ENCODE assay signal across 9 mouse cellular contexts in genomic region chr17:14640351-14641115, GRCm38 (mm10). TPM values are rescaled to one million over a fixed set of nuclear protein-coding genes. Genes with fewer than 3 reads are reported as not detected.
DNase-seq lines count a peak whose midpoint lies in the region; ATAC-seq and TF ChIP-seq lines count a peak whose summit lies in the region.
"Had no signal": no experiment of that assay in that cellular context is flagged by ENCODE, and none has a peak within 500 bp of the region (broad histone marks: within the 10 kb centered on the region; RNA-seq: fewer than 3 reads in every experiment).

No protein-coding gene starts in this region.

- 64% methylated on average over 15 of the region's 15 CpGs for WGBS in kidney, adult 2 months
- WGBS in forebrain, embryonic 13.5 days: 92% methylated on average over 15 of the region's 15 CpGs
- 93% methylated on average over 15 of the region's 15 CpGs for WGBS in hindbrain, embryonic 14.5 days
- WGBS in hindbrain, embryonic 13.5 days: 88% methylated on average over 15 of the region's 15 CpGs

- H3K4me3 ChIP-seq in kidney, adult 2 months (ENCODE audit: insufficient read depth, low read depth, low read length): no peak overlapping the region
- H3K4me3 ChIP-seq in forebrain, embryonic 13.5 days: no peak overlapping the region
- no peak overlapping the region for H3K4me3 ChIP-seq in hindbrain, embryonic 14.5 days (replicated peaks; ENCODE audit: low read length)
- no peak overlapping the region for H3K4me3 ChIP-seq in hindbrain, embryonic 13.5 days

- no peak for TF ChIP-seq CTCF in kidney, adult 2 months (conservative IDR thresholded peaks at IDR 0.05; ENCODE audit: insufficient read depth, insufficient read length, low read depth, low read length)

- no peak overlapping the region for H3K9ac ChIP-seq in forebrain, embryonic 13.5 days
- H3K9ac ChIP-seq in hindbrain, embryonic 14.5 days: no peak overlapping the region
- H3K9ac ChIP-seq in hindbrain, embryonic 13.5 days: no peak overlapping the region

- no peaks in the 10 kb centered on the region for H3K4me1 ChIP-seq in kidney, adult 2 months (ENCODE audit: control insufficient read depth, insufficient read depth, low read length)
- H3K4me1 ChIP-seq in forebrain, embryonic 13.5 days: no peaks in the 10 kb centered on the region
- H3K4me1 ChIP-seq in hindbrain, embryonic 14.5 days (replicated peaks; ENCODE audit: control insufficient read depth, insufficient read depth, low read length): no peaks in the 10 kb centered on the region
- H3K4me1 ChIP-seq in hindbrain, embryonic 13.5 days (replicated peaks): no peaks in the 10 kb centered on the region

- no peak for TF ChIP-seq POLR2A in kidney, adult 2 months (IDR thresholded peaks at IDR 0.05; ENCODE audit: low read depth, low read length)

- peak; percentile 47 for DNase-seq in adrenal gland, postnatal 10 days
- no peak for DNase-seq in adrenal gland, adult 8-10 months
- peak; percentile 79 for DNase-seq in gastrocnemius, postnatal 10 days
- DNase-seq in kidney, adult 2 months: peak; percentile 67
- DNase-seq in lung, postnatal 25 days (ENCODE audit: low spot score): peak; percentile 60
- no peak for DNase-seq in hindbrain, embryonic 14.5 days (ENCODE audit: low spot score)

- no peaks in the 10 kb centered on the region for H3K9me3 ChIP-seq in forebrain, embryonic 13.5 days (replicated peaks)
- H3K9me3 ChIP-seq in hindbrain, embryonic 14.5 days (ENCODE audit: control insufficient read depth, low read length): no peaks in the 10 kb centered on the region
- no peaks in the 10 kb centered on the region for H3K9me3 ChIP-seq in hindbrain, embryonic 13.5 days

- H3K36me3 ChIP-seq in kidney, adult 2 months (ENCODE audit: control insufficient read depth, insufficient read depth, low read length): no peaks in the 10 kb centered on the region
- H3K36me3 ChIP-seq in forebrain, embryonic 13.5 days (ENCODE audit: poor library complexity, severe bottlenecking): no peaks in the 10 kb centered on the region
- H3K36me3 ChIP-seq in hindbrain, embryonic 14.5 days (replicated peaks; ENCODE audit: control insufficient read depth, insufficient read depth): no peaks in the 10 kb centered on the region
- no peaks in the 10 kb centered on the region for H3K36me3 ChIP-seq in hindbrain, embryonic 13.5 days

- H3K27me3 ChIP-seq in kidney, adult 2 months (replicated peaks; ENCODE audit: control insufficient read depth, insufficient read depth, low read length): no peaks in the 10 kb centered on the region
- H3K27me3 ChIP-seq in forebrain, embryonic 13.5 days: no peaks in the 10 kb centered on the region
- no peaks in the 10 kb centered on the region for H3K27me3 ChIP-seq in hindbrain, embryonic 14.5 days (ENCODE audit: control insufficient read depth, insufficient read depth, low read length)
- no peaks in the 10 kb centered on the region for H3K27me3 ChIP-seq in hindbrain, embryonic 13.5 days

- H3K27ac ChIP-seq in kidney, adult 2 months (ENCODE audit: insufficient read depth, low read depth, low read length): no peak overlapping the region; the same call in 1 of the 2 replicates
- no peak overlapping the region for H3K27ac ChIP-seq in forebrain, embryonic 13.5 days
- H3K27ac ChIP-seq in hindbrain, embryonic 14.5 days: no peak overlapping the region
- H3K27ac ChIP-seq in hindbrain, embryonic 13.5 days: no peak overlapping the region

- H3K4me2 ChIP-seq in forebrain, embryonic 13.5 days: no peak overlapping the region
- H3K4me2 ChIP-seq in hindbrain, embryonic 14.5 days (replicated peaks): no peak overlapping the region
- no peak overlapping the region for H3K4me2 ChIP-seq in hindbrain, embryonic 13.5 days

- ATAC-seq in forebrain, embryonic 13.5 days: no peak
- no peak for ATAC-seq in hindbrain, embryonic 14.5 days (ENCODE audit: low FRiP score)
- no peak for ATAC-seq in hindbrain, embryonic 13.5 days (ENCODE audit: low FRiP score)

RNA-seq across cellular contexts. Expression of gene Thbs2, which starts 53.5 kb away (rescaled TPM):
- total RNA-seq in adrenal gland, postnatal 10 days (2021): 10 to 100 TPM; 17.7 to 22.0 TPM
- total RNA-seq in adrenal gland, adult 8-10 months (2022): 1 to 10 TPM; 3.5 to 5.4 (median 3.8) TPM
- 10 to 100 TPM; 66.4 to 84.2 TPM for total RNA-seq in gastrocnemius, postnatal 10 days (2021)
- 3.9 and 5.1 TPM in 2 replicates for polyA plus RNA-seq in kidney, adult 2 months (2012; rRNA removed)
- polyA plus RNA-seq in forebrain, embryonic 13.5 days (2015; fragmentation: Nextera tagmentation; extraction: Ambion mirVana): 0.22 and 0.37 TPM in 2 replicates
- 5.6 and 5.8 TPM in 2 replicates for polyA plus RNA-seq in hindbrain, embryonic 14.5 days (2014; fragmentation: Nextera tagmentation; extraction: Ambion mirVana)
- 4.1 and 7.3 TPM in 2 replicates for polyA plus RNA-seq in hindbrain, embryonic 13.5 days (2015; fragmentation: Nextera tagmentation; extraction: Ambion mirVana)
- total RNA-seq: monocyte, adult 5-6 weeks had no signal

Comparison
In these comparisons a context has a peak if more than half of its experiments do, and no peak if none do; other contexts are left out.
1. DNase-seq: peak in adrenal gland, postnatal 10 days (single experiment), gastrocnemius, postnatal 10 days (single experiment), kidney, adult 2 months (single experiment) and lung, postnatal 25 days (single experiment); none in adrenal gland, adult 8-10 months (single experiment) and hindbrain, embryonic 14.5 days (single experiment).